In genomic region chr10:70651769-70652648, GRCm38 (mm10) we compare ENCODE assay signal across 19 mouse cellular contexts. TPM values are rescaled to one million over a fixed set of nuclear protein-coding genes. Genes with fewer than 3 reads are reported as not detected.
DNase-seq lines count a peak whose midpoint lies in the region; ATAC-seq lines count a peak whose summit lies in the region.
"Had no signal": no experiment of that assay in that cellular context is flagged by ENCODE, and none has a peak within 500 bp of the region (broad histone marks: within the 10 kb centered on the region; RNA-seq: fewer than 3 reads in every experiment).

No protein-coding gene starts in this region.

- ATAC-seq in neural tube, embryonic 11.5 days (ENCODE audit: insufficient read depth, low FRiP score, low TSS enrichment) = peak; percentile 85
- ATAC-seq in hindbrain, embryonic 11.5 days (ENCODE audit: low FRiP score) = peak; percentile 81
- peak; percentile 96 for ATAC-seq in midbrain, embryonic 11.5 days (ENCODE audit: low FRiP score)
- ATAC-seq in neural tube, embryonic 14.5 days (ENCODE audit: low read depth) = peak; percentile 78; the same call in 1 of the 2 replicates
- ATAC-seq: intestine, postnatal 0 days had no signal

- H3K27ac ChIP-seq in neural tube, embryonic 11.5 days (ENCODE audit: low read depth, low read length) = no peak overlapping the region
- no peak overlapping the region for H3K27ac ChIP-seq in hindbrain, embryonic 11.5 days (ENCODE audit: low read depth, low read length)
- no peak overlapping the region for H3K27ac ChIP-seq in midbrain, embryonic 11.5 days (ENCODE audit: low read depth, low read length)
- no peak overlapping the region for H3K27ac ChIP-seq in neural tube, embryonic 14.5 days (ENCODE audit: low read depth, low read length)
- H3K27ac ChIP-seq: embryonic facial prominence, embryonic 13.5 days; heart, embryonic 10.5 days had no signal

- H3K36me3 ChIP-seq in neural tube, embryonic 11.5 days (ENCODE audit: control insufficient read depth, insufficient read depth, low read length) = no peaks in the 10 kb centered on the region
- H3K36me3 ChIP-seq in hindbrain, embryonic 11.5 days (ENCODE audit: control insufficient read depth, insufficient read depth, low read length) = no peaks in the 10 kb centered on the region
- no peaks in the 10 kb centered on the region for H3K36me3 ChIP-seq in midbrain, embryonic 11.5 days (ENCODE audit: control insufficient read depth, insufficient read depth, low read length)
- no peaks in the 10 kb centered on the region for H3K36me3 ChIP-seq in neural tube, embryonic 14.5 days (ENCODE audit: control insufficient read depth, insufficient read depth, low read length)
- H3K36me3 ChIP-seq: embryonic facial prominence, embryonic 13.5 days; heart, embryonic 10.5 days had no signal

- H3K4me2 ChIP-seq in neural tube, embryonic 11.5 days (ENCODE audit: low read depth) = peak overlapping the region; percentile 17; the same call in 1 of the 2 replicates
- 0 out of 2 replicates have a peak overlapping the region, but pooled peaks have one; percentile 9 for H3K4me2 ChIP-seq in hindbrain, embryonic 11.5 days (replicated peaks; ENCODE audit: low read depth, low read length)
- peak overlapping the region; percentile 20; the same call in 1 of the 2 replicates for H3K4me2 ChIP-seq in midbrain, embryonic 11.5 days
- H3K4me2 ChIP-seq in neural tube, embryonic 14.5 days (ENCODE audit: low read depth, low read length) = no peak overlapping the region
- H3K4me2 ChIP-seq: embryonic facial prominence, embryonic 13.5 days had no signal

- H3K9ac ChIP-seq in neural tube, embryonic 11.5 days (ENCODE audit: low read length) = no peak overlapping the region
- no peak overlapping the region for H3K9ac ChIP-seq in hindbrain, embryonic 11.5 days (ENCODE audit: low read depth, low read length)
- H3K9ac ChIP-seq in midbrain, embryonic 11.5 days (ENCODE audit: low read length) = no peak overlapping the region
- H3K9ac ChIP-seq in neural tube, embryonic 14.5 days (replicated peaks; ENCODE audit: low read depth, low read length) = no peak overlapping the region
- H3K9ac ChIP-seq: embryonic facial prominence, embryonic 13.5 days had no signal

- H3K9me3 ChIP-seq in neural tube, embryonic 11.5 days (ENCODE audit: control insufficient read depth, low read length) = no peaks in the 10 kb centered on the region
- no peaks in the 10 kb centered on the region; the same call in 1 of the 2 replicates for H3K9me3 ChIP-seq in hindbrain, embryonic 11.5 days (ENCODE audit: control insufficient read depth, low read length)
- H3K9me3 ChIP-seq in midbrain, embryonic 11.5 days (ENCODE audit: control insufficient read depth, low read length) = no peaks in the 10 kb centered on the region; the same call in 1 of the 2 replicates
- no peaks in the 10 kb centered on the region for H3K9me3 ChIP-seq in neural tube, embryonic 14.5 days (ENCODE audit: control insufficient read depth, low read length)
- H3K9me3 ChIP-seq: embryonic facial prominence, embryonic 13.5 days; heart, embryonic 10.5 days had no signal

- peaks cover 15% of the 10 kb centered on the region for H3K4me1 ChIP-seq in neural tube, embryonic 11.5 days (ENCODE audit: control insufficient read depth, insufficient read depth, low read length)
- H3K4me1 ChIP-seq in hindbrain, embryonic 11.5 days (replicated peaks; ENCODE audit: control insufficient read depth, insufficient read depth, low read length) = peaks cover 2% of the 10 kb centered on the region; the same call in 1 of the 2 replicates
- H3K4me1 ChIP-seq in midbrain, embryonic 11.5 days (ENCODE audit: control insufficient read depth, insufficient read depth, low read length) = peaks cover 8% of the 10 kb centered on the region
- H3K4me1 ChIP-seq in neural tube, embryonic 14.5 days (ENCODE audit: control insufficient read depth, insufficient read depth, low read length) = peaks cover 15% of the 10 kb centered on the region; the same call in 1 of the 2 replicates
- H3K4me1 ChIP-seq: embryonic facial prominence, embryonic 13.5 days; heart, embryonic 10.5 days; megakaryocyte, embryonic 14.5 days had no signal

- no peak overlapping the region for H3K4me3 ChIP-seq in neural tube, embryonic 11.5 days (ENCODE audit: low read depth, low read length)
- no peak overlapping the region for H3K4me3 ChIP-seq in hindbrain, embryonic 11.5 days (ENCODE audit: low read depth, low read length)
- H3K4me3 ChIP-seq in midbrain, embryonic 11.5 days (ENCODE audit: low read depth, low read length) = no peak overlapping the region
- H3K4me3 ChIP-seq in neural tube, embryonic 14.5 days (ENCODE audit: low read depth, low read length) = no peak overlapping the region
- H3K4me3 ChIP-seq: embryonic facial prominence, embryonic 13.5 days; heart, embryonic 10.5 days; megakaryocyte, embryonic 14.5 days had no signal

- no peaks in the 10 kb centered on the region for H3K27me3 ChIP-seq in neural tube, embryonic 11.5 days (ENCODE audit: control insufficient read depth, insufficient read depth, low read length)
- H3K27me3 ChIP-seq in hindbrain, embryonic 11.5 days (ENCODE audit: control insufficient read depth, insufficient read depth, low read length) = no peaks in the 10 kb centered on the region
- H3K27me3 ChIP-seq in midbrain, embryonic 11.5 days (ENCODE audit: control insufficient read depth, insufficient read depth, low read length) = no peaks in the 10 kb centered on the region
- H3K27me3 ChIP-seq in neural tube, embryonic 14.5 days (ENCODE audit: control insufficient read depth, insufficient read depth, low read length) = no peaks in the 10 kb centered on the region
- H3K27me3 ChIP-seq: CH12.LX; megakaryocyte, embryonic 14.5 days had no signal

- 45% methylated on average over 16 of the region's 16 CpGs for WGBS in neural tube, embryonic 11.5 days
- 36% methylated on average over 16 of the region's 16 CpGs for WGBS in hindbrain, embryonic 11.5 days
- WGBS in midbrain, embryonic 11.5 days = 31% methylated on average over 16 of the region's 16 CpGs
- 35% methylated on average over 16 of the region's 16 CpGs for WGBS in neural tube, embryonic 14.5 days

- peak; percentile 54 for DNase-seq in neural tube, embryonic 11.5 days (ENCODE audit: low spot score)
- no peak for DNase-seq in neural tube, embryonic 10.5 days (ENCODE audit: extremely low spot score, low spot score)
- peak; percentile 51 for DNase-seq in hindbrain, embryonic 11.5 days (ENCODE audit: low spot score)
- peak; percentile 88 for DNase-seq in midbrain, embryonic 11.5 days (ENCODE audit: low spot score, missing footprints)
- no peak for DNase-seq in lung, postnatal 10 days
- DNase-seq in heart, adult 9 months (ENCODE audit: low spot score in 2 of 2) = no peak
- DNase-seq in testis, postnatal 10 days (ENCODE audit: low spot score) = no peak
- DNase-seq: adrenal gland, postnatal 25 days; cerebellum, postnatal 25 days; gastrocnemius, postnatal 25 days; kidney, postnatal 25 days; lung, adult 2 months had no signal

RNA-seq across cellular contexts. Expression of gene Phyhipl, which starts 3.8 kb away (rescaled TPM):
- polyA plus RNA-seq in neural tube, embryonic 11.5 days (2014; fragmentation: Nextera tagmentation; extraction: Ambion mirVana) = 142 and 166 TPM in 2 replicates
- 118 and 131 TPM in 2 replicates for polyA plus RNA-seq in hindbrain, embryonic 11.5 days (2014; fragmentation: Nextera tagmentation; extraction: Ambion mirVana)
- 34.0 and 36.5 TPM in 2 replicates for polyA plus RNA-seq in midbrain, embryonic 11.5 days (2014; fragmentation: Nextera tagmentation; extraction: Ambion mirVana)
- polyA plus RNA-seq in neural tube, embryonic 14.5 days (2014; fragmentation: Nextera tagmentation; extraction: Ambion mirVana) = 299 and 355 TPM in 2 replicates
- polyA plus RNA-seq: liver, adult 2 months had no signal

Comparison
In these comparisons a context has a peak if more than half of its experiments do, and no peak if none do; other contexts are left out.
1. DNase-seq: peak in neural tube, embryonic 11.5 days (single experiment), hindbrain, embryonic 11.5 days (single experiment) and midbrain, embryonic 11.5 days (single experiment); none in neural tube, embryonic 10.5 days (single experiment), lung, postnatal 10 days (single experiment), heart, adult 9 months (0 of 2) and testis, postnatal 10 days (single experiment).
2. Peak in every context shown above with its lines, with median percentiles within 50 percentile points of each other: ATAC-seq.